Mouse (Mus musculus) layer of hippocampus, postnatal 25 days (tissue): ENCODE measurements at regions not wholly inside any gene's neighbourhood (a gene's known extent, or its start where the extent isn't known, plus 50 kb on each side); places are given as distances from the start of the nearest gene placed in this dataset.

Experiments
- DNase-seq, 2 experiments: peaks; one replicate each; pipeline ENCODE4 v3.0.0; 2022; ENCODE audit warnings: mixed read lengths in 2 of 2, low spot score in 1 of 2; ENCODE audit errors: extremely low spot score in 1 of 2

GRCm38 (mm10) chr12:21492549-21493291, 75.3 kb upstream of the Ywhaq start:
- no peak for DNase-seq

- no peak for DNase-seq
Observed at GRCm38 (mm10) chr12:21481644-21482043, 64.2 kb upstream of the Ywhaq start.

- no peak for DNase-seq
Observed at GRCm38 (mm10) chr12:21480226-21480625, 62.8 kb upstream of the Ywhaq start.

- DNase-seq, result no peak
Observed at GRCm38 (mm10) chr12:21479251-21479650, 61.8 kb upstream of the Ywhaq start.

- DNase-seq, result no peak
Observed at GRCm38 (mm10) chr12:21476516-21476915, 59.1 kb upstream of the Ywhaq start.

GRCm38 (mm10) chr12:21472951-21473710, 55.7 kb upstream of the Ywhaq start:
- no peak for DNase-seq

GRCm38 (mm10) chr12:21472487-21472886, 55.0 kb upstream of the Ywhaq start:
- no peak for DNase-seq

GRCm38 (mm10) chr12:21471986-21472385, 54.5 kb upstream of the Ywhaq start:
- DNase-seq, result no peak

GRCm38 (mm10) chr12:21470286-21470685, 52.8 kb upstream of the Ywhaq start:
- DNase-seq, result no peak
